Mouse (Mus musculus) G1E (cell line): Measurements from ENCODE around the gene Calhm1.
A peak's percentile ranks its signal among the peaks of the same experiment; 100 is the strongest.

Experiments used
- CTCF ChIP-seq: IDR thresholded peaks from 2 replicates; pipeline ENCODE4 v1.5.1; 2012; ENCODE audit warnings: low read depth, low read length, inconsistent platforms, mixed read lengths
- GATA1 ChIP-seq: IDR thresholded peaks from 2 replicates; pipeline ENCODE4 v1.6.1; 2012; ENCODE audit warnings: borderline replicate concordance, low read length, inconsistent platforms, mixed read lengths

GRCm38 (mm10) chr19:47174515-47174914 is 30.5 kb upstream of the Calhm1 start:
- TF ChIP-seq CTCF: 0 out of 2 replicates have a peak, but pooled peaks have one; percentile 10
- no peak for TF ChIP-seq GATA1
